Mouse (Mus musculus): ENCODE results near the gene Dyx1c1. TPM values are rescaled to one million over a fixed set of nuclear protein-coding genes. Genes with fewer than 3 reads are reported as not detected.

Dyx1c1 gene
- polyA plus RNA-seq, 1 experiment from 2014 or later: 2.8 TPM

- ATAC-seq: no peak
- 89% methylated on average over 8 of the region's 8 CpGs for WGBS
- H3K36me3 ChIP-seq (ENCODE audit: control insufficient read depth, insufficient read depth, low read length): peaks cover 8% of the 10 kb centered on the region
These were observed 45.5 kb downstream of the Dyx1c1 start for GRCm38 (mm10) chr9:73004076-73004475.

GRCm38 (mm10) chr9:73005106-73005505, 46.5 kb downstream of the Dyx1c1 start:
- no peaks in the 10 kb centered on the region for H3K9me3 ChIP-seq (replicated peaks; ENCODE audit: control insufficient read depth, low read length, poor library complexity, severe bottlenecking)
- H3K36me3 ChIP-seq (ENCODE audit: control insufficient read depth, insufficient read depth, low read length): peaks cover 8% of the 10 kb centered on the region
- H3K4me3 ChIP-seq (ENCODE audit: low read depth, low read length): no peak overlapping the region
- H3K9ac ChIP-seq (ENCODE audit: low read depth, low read length): no peak overlapping the region
- no peak overlapping the region for H3K27ac ChIP-seq (ENCODE audit: low read length)
- no peaks in the 10 kb centered on the region for H3K27me3 ChIP-seq (ENCODE audit: control insufficient read depth, insufficient read depth, low read depth, low read length)
- WGBS: 85% methylated on average over 6 of the region's 6 CpGs
- H3K4me1 ChIP-seq (ENCODE audit: control insufficient read depth, insufficient read depth, low read length): no peaks in the 10 kb centered on the region
- no peak overlapping the region for H3K4me2 ChIP-seq (ENCODE audit: low read length)
- no peak for ATAC-seq

More at GRCm38 (mm10) chr9:73004076-73004475, 45.5 kb downstream of the Dyx1c1 start:
- Histone ChIP-seq H3K4me3 (ENCODE audit: low read depth, low read length) (no peak overlapping the region), H3K9ac (ENCODE audit: low read depth, low read length) (no peak overlapping the region), H3K4me1 (ENCODE audit: control insufficient read depth, insufficient read depth, low read length) (no peaks in the 10 kb centered on the region), H3K4me2 (ENCODE audit: low read length) (no peak overlapping the region), H3K27me3 (ENCODE audit: control insufficient read depth, insufficient read depth, low read depth, low read length) (no peaks in the 10 kb centered on the region), H3K9me3 (replicated peaks; ENCODE audit: control insufficient read depth, low read length, poor library complexity, severe bottlenecking) (no peaks in the 10 kb centered on the region), H3K27ac (ENCODE audit: low read length) (no peak overlapping the region)

DNA sequence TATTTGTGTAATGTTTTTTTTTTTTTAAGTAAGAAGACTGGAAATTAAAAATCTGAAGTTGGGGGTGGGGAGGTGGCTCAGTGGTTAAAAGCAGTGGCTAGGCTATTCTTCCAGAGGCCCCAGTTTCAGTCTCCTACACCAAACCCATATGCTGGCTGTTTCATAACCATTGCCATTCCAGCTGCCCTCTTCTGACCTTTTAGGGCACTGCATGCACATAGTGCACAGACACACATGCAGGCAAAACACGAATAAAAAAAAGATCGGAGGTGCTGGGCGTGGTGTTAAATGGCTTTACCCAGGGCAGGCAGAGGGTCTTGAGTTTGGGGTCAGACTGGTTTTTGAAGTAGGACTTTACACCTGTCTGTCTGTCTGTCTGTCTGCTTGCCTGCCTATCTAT, 47.6 kb downstream of the Dyx1c1 start:
- 94% methylated on average over 3 of the region's 3 CpGs for WGBS
- Histone ChIP-seq H3K36me3 (ENCODE audit: control insufficient read depth, insufficient read depth, low read length) (peaks cover 15% of the 10 kb centered on the region), H3K4me2 (ENCODE audit: low read length) (no peak overlapping the region), H3K4me1 (ENCODE audit: control insufficient read depth, insufficient read depth, low read length) (no peaks in the 10 kb centered on the region), H3K27ac (ENCODE audit: low read length) (no peak overlapping the region), H3K9ac (ENCODE audit: low read depth, low read length) (no peak overlapping the region), H3K4me3 (ENCODE audit: low read depth, low read length) (no peak overlapping the region), H3K9me3 (replicated peaks; ENCODE audit: control insufficient read depth, low read length, poor library complexity, severe bottlenecking) (no peaks in the 10 kb centered on the region), H3K27me3 (ENCODE audit: control insufficient read depth, insufficient read depth, low read depth, low read length) (no peaks in the 10 kb centered on the region)
- no peak for ATAC-seq

DNA sequence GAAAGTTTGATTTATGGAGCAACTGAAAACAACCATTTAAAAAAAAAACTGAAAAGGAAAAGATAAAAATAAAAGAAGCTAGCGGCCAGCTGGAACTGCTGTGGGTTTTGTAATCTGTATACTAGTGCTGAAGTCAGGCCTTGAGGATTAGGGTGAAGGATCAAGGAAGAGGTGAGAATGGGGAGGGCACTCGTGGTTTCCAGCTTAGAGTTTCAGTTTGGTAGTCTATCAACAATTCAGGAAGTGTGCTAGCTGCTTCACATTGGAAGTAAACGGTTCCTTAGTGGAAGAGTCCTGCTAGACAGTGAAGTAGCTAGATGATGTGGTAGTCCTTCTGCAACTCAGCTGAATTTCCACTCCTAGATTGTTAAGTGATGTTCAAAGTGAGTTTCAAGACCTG, 49.8 kb downstream of the Dyx1c1 start:
- Histone ChIP-seq H3K9ac (ENCODE audit: low read depth, low read length) (no peak overlapping the region), H3K9me3 (replicated peaks; ENCODE audit: control insufficient read depth, low read length, poor library complexity, severe bottlenecking) (no peaks in the 10 kb centered on the region), H3K36me3 (ENCODE audit: control insufficient read depth, insufficient read depth, low read length) (peaks cover 27% of the 10 kb centered on the region), H3K4me1 (ENCODE audit: control insufficient read depth, insufficient read depth, low read length) (no peaks in the 10 kb centered on the region), H3K4me2 (ENCODE audit: low read length) (no peak overlapping the region), H3K27ac (ENCODE audit: low read length) (no peak overlapping the region), H3K4me3 (ENCODE audit: low read depth, low read length) (no peak overlapping the region), H3K27me3 (ENCODE audit: control insufficient read depth, insufficient read depth, low read depth, low read length) (no peaks in the 10 kb centered on the region)
- WGBS: 76% methylated on average over 3 of the region's 3 CpGs
- no peak for ATAC-seq

GRCm38 (mm10) chr9:73012629-73013028, 54.0 kb downstream of the Dyx1c1 start:
- no peaks in the 10 kb centered on the region for H3K27me3 ChIP-seq (ENCODE audit: control insufficient read depth, insufficient read depth, low read depth, low read length)
- WGBS: 91% methylated on average over 4 of the region's 4 CpGs
- H3K36me3 ChIP-seq (ENCODE audit: control insufficient read depth, insufficient read depth, low read length): peaks cover 47% of the 10 kb centered on the region
- H3K9ac ChIP-seq (ENCODE audit: low read depth, low read length): no peak overlapping the region
- no peak overlapping the region for H3K4me3 ChIP-seq (ENCODE audit: low read depth, low read length)
- no peak overlapping the region for H3K27ac ChIP-seq (ENCODE audit: low read length)
- no peak overlapping the region for H3K4me2 ChIP-seq (ENCODE audit: low read length)
- no peaks in the 10 kb centered on the region for H3K4me1 ChIP-seq (ENCODE audit: control insufficient read depth, insufficient read depth, low read length)
- no peaks in the 10 kb centered on the region for H3K9me3 ChIP-seq (replicated peaks; ENCODE audit: control insufficient read depth, low read length, poor library complexity, severe bottlenecking)
- ATAC-seq: no peak

DNA sequence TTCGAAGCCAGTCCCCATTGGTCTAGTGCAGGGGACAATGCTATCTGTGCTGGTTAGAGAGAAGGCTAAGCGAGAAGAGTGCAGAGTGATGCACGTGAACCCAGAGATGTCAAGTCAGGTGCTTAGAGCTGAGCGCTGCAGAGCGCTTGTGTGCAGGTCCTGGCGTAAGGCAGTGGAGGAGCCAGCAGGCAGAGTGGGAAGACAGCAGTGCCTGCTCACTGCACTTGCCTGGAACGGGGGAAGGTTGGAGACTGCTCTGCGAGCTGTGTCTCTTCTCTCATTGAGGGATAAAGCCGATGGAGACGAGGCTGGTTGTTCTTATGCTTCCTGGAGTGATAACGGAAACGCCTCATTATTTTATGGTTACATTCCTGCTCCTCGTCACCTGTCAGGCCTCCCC, 56.1 kb downstream of the Dyx1c1 start:
- Histone ChIP-seq H3K9me3 (replicated peaks; ENCODE audit: control insufficient read depth, low read length, poor library complexity, severe bottlenecking) (no peaks in the 10 kb centered on the region), H3K9ac (ENCODE audit: low read depth, low read length) (no peak overlapping the region), H3K27me3 (ENCODE audit: control insufficient read depth, insufficient read depth, low read depth, low read length) (no peaks in the 10 kb centered on the region), H3K27ac (ENCODE audit: low read length) (no peak overlapping the region), H3K36me3 (ENCODE audit: control insufficient read depth, insufficient read depth, low read length) (peaks cover 54% of the 10 kb centered on the region), H3K4me3 (ENCODE audit: low read depth, low read length) (no peak overlapping the region), H3K4me1 (ENCODE audit: control insufficient read depth, insufficient read depth, low read length) (no peaks in the 10 kb centered on the region), H3K4me2 (ENCODE audit: low read length) (no peak overlapping the region)
- WGBS: 92% methylated on average over 13 of the region's 13 CpGs
- ATAC-seq: no peak

DNA sequence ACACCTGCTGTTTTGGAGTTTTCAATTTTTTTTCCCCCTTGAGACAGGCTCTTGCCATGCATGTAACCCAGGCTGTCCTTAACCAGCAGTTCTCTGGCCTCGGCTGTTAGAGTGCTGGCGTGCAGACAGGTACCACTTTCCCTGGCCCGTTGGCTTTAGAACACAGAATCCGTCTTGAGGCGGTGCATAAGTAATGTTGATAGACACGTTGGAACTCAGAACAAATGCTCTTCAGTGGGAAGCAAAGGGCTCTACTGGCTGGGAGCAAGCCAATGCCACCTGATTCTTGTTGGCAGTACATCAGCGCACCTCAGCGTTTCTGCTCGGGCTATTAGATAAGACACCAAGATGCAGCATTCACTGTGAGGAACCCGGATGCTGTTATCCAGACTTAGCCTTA, 61.3 kb downstream of the Dyx1c1 start:
- WGBS: 92% methylated on average over 10 of the region's 10 CpGs
- Histone ChIP-seq H3K4me3 (ENCODE audit: low read depth, low read length) (no peak overlapping the region), H3K4me2 (ENCODE audit: low read length) (no peak overlapping the region), H3K9me3 (replicated peaks; ENCODE audit: control insufficient read depth, low read length, poor library complexity, severe bottlenecking) (no peaks in the 10 kb centered on the region), H3K9ac (ENCODE audit: low read depth, low read length) (no peak overlapping the region), H3K36me3 (ENCODE audit: control insufficient read depth, insufficient read depth, low read length) (peaks cover 35% of the 10 kb centered on the region), H3K27me3 (ENCODE audit: control insufficient read depth, insufficient read depth, low read depth, low read length) (no peaks in the 10 kb centered on the region), H3K4me1 (ENCODE audit: control insufficient read depth, insufficient read depth, low read length) (no peaks in the 10 kb centered on the region), H3K27ac (ENCODE audit: low read length) (no peak overlapping the region)
- ATAC-seq: no peak

DNA sequence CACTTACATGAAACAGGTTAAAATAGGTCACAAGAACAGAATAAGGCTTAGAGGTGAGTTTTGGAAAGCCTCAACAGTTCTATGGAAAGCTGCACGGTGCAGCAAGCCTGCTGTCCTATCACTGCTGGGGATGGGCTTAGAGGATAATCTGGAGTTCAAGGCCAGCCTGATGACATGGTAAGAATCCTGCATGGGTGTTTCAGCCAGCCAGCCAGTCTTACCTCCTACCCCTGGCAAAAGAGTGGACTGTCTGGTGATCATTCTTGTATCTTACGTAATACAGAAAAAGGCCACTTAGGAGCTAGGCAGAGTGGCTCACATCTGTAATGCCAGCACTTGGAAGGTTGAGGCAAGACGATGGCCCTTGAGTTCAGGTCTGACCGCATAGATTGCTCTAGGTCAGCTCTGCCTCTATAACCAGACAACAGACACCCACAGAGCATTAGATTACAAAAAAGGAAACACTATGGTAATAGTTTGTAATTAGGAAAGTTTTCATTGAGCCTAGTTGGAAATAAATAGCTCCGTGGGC, 62.0 kb downstream of the Dyx1c1 start:
- Histone ChIP-seq H3K9ac (ENCODE audit: low read depth, low read length) (no peak overlapping the region), H3K27ac (ENCODE audit: low read length) (no peak overlapping the region), H3K4me1 (ENCODE audit: control insufficient read depth, insufficient read depth, low read length) (no peaks in the 10 kb centered on the region), H3K4me3 (ENCODE audit: low read depth, low read length) (no peak overlapping the region), H3K36me3 (ENCODE audit: control insufficient read depth, insufficient read depth, low read length) (peaks cover 30% of the 10 kb centered on the region), H3K27me3 (ENCODE audit: control insufficient read depth, insufficient read depth, low read depth, low read length) (no peaks in the 10 kb centered on the region), H3K9me3 (replicated peaks; ENCODE audit: control insufficient read depth, low read length, poor library complexity, severe bottlenecking) (no peaks in the 10 kb centered on the region), H3K4me2 (ENCODE audit: low read length) (no peak overlapping the region)
- WGBS: 93% methylated on average over 5 of the region's 5 CpGs
- no peak for ATAC-seq
